Mouse (Mus musculus) heart, embryonic 16.5 days (tissue): ENCODE data around the gene Gm9774. TPM values are rescaled to one million over a fixed set of nuclear protein-coding genes. Genes with fewer than 3 reads are reported as not detected.

ENCODE experiments used
- ATAC-seq: fragments of 200-750 bp; cut with Nextera tagmentation; replicated peaks from 2 replicates; pipeline ENCODE4 v1.8.0; 2017; ENCODE audit warnings: moderate number of reproducible peaks; ENCODE audit not compliant: insufficient read depth, low FRiP score; ENCODE audit errors: extremely low read depth
- H3K27ac ChIP-seq: fragments of 300-500 bp; sonication (generic); 2 replicates; pipeline ENCODE4 v1.5.1; 2014; ENCODE audit warnings: mild to moderate bottlenecking, low read length, control low read depth, moderate library complexity
- H3K27me3 ChIP-seq: fragments of 300-500 bp; sonication (generic); 2 replicates; pipeline ENCODE4 v1.6.1; 2014; ENCODE audit warnings: low read length, mixed read lengths; ENCODE audit not compliant: control insufficient read depth, insufficient read depth
- H3K36me3 ChIP-seq: fragments of 300-500 bp; sonication (generic); 2 replicates; pipeline ENCODE4 v1.6.1; 2014; ENCODE audit not compliant: control insufficient read depth, insufficient read depth
- H3K4me1 ChIP-seq: fragments of 300-500 bp; sonication (generic); 2 replicates; pipeline ENCODE4 v1.6.1; 2014; ENCODE audit warnings: low read length, mixed read lengths; ENCODE audit not compliant: control insufficient read depth, insufficient read depth
- H3K4me2 ChIP-seq: fragments of 300-500 bp; sonication (generic); 2 replicates; pipeline ENCODE4 v1.6.1; 2014; ENCODE audit warnings: low read depth, mild to moderate bottlenecking, control low read depth, low read length
- H3K4me3 ChIP-seq: fragments of 300-500 bp; sonication (generic); 2 replicates; pipeline ENCODE4 v1.5.1; 2014; ENCODE audit warnings: mild to moderate bottlenecking, control low read depth, low read length
- H3K9ac ChIP-seq: fragments of 300-500 bp; sonication (generic); 2 replicates; pipeline ENCODE4 v1.6.1; 2014; ENCODE audit warnings: low read length, control low read depth
- H3K9me3 ChIP-seq: fragments of 300-500 bp; sonication (generic); replicated peaks from 2 replicates; pipeline ENCODE4 v1.6.1; 2016; ENCODE audit warnings: low read length; ENCODE audit not compliant: control insufficient read depth
- WGBS: fragments of 180-500 bp; shearing (Covaris S2); extraction: QIAGEN DNeasy Blood & Tissue Kit; methylation state at CpG from one replicate; pipeline ENCODE4 v1.1.7; 2014; 5-methylcytosine and 5-hydroxymethylcytosine counted together
- polyA plus RNA-seq: library from polyadenylated mRNA; unstranded; fragments of >200 nt; fragmentation: Nextera tagmentation; extraction: Ambion mirVana; gene quantifications from 2 replicates; pipeline ENCODE4 v1.2.1, GENCODE M21; 2015

The Gm9774 gene
- polyA plus RNA-seq = 3.8 and 18.9 TPM in 2 replicates

GRCm38 (mm10) chr3:92429323-92429722, at the start of gene Gm9774:
Gene Gm9774 (minus strand): TSS chr3:92429423.
- H3K4me3 ChIP-seq = no peak within 1 kb of the TSS
- no peaks in the 10 kb centered on the region for H3K9me3 ChIP-seq
- H3K4me1 ChIP-seq = no peaks in the 10 kb centered on the region
- H3K4me2 ChIP-seq = no peak within 1 kb of the TSS
- ATAC-seq = no peak
- 82% methylated on average over 6 of the region's 6 CpGs for WGBS
- H3K36me3 ChIP-seq = no peaks in the 10 kb centered on the region
- H3K27ac ChIP-seq = no peak within 1 kb of the TSS
- H3K9ac ChIP-seq = no peak within 1 kb of the TSS
- no peaks in the 10 kb centered on the region for H3K27me3 ChIP-seq

GRCm38 (mm10) chr3:92470111-92470510, 40.9 kb upstream of the Gm9774 start:
- no peaks in the 10 kb centered on the region for H3K4me1 ChIP-seq
- no peak overlapping the region for H3K4me2 ChIP-seq
- 75% methylated on average over 2 of the region's 2 CpGs for WGBS
- H3K4me3 ChIP-seq = no peak overlapping the region
- no peaks in the 10 kb centered on the region for H3K27me3 ChIP-seq
- no peak overlapping the region for H3K9ac ChIP-seq
- H3K27ac ChIP-seq = no peak overlapping the region
- no peak for ATAC-seq
- no peaks in the 10 kb centered on the region for H3K36me3 ChIP-seq
- H3K9me3 ChIP-seq = no peaks in the 10 kb centered on the region

- Histone ChIP-seq H3K36me3 (no peaks in the 10 kb centered on the region), H3K9me3 (no peaks in the 10 kb centered on the region), H3K27ac (no peak overlapping the region), H3K27me3 (no peaks in the 10 kb centered on the region), H3K4me3 (no peak overlapping the region), H3K4me2 (no peak overlapping the region), H3K9ac (no peak overlapping the region), H3K4me1 (no peaks in the 10 kb centered on the region)
- ATAC-seq = no peak
Observed at GRCm38 (mm10) chr3:92467424-92467823, 38.2 kb upstream of the Gm9774 start.

- H3K27me3 ChIP-seq = no peaks in the 10 kb centered on the region
- WGBS = 56% methylated on average over 1 of the region's 1 CpGs
- no peak overlapping the region for H3K27ac ChIP-seq
- ATAC-seq = no peak
- no peak overlapping the region for H3K9ac ChIP-seq
- H3K4me1 ChIP-seq = no peaks in the 10 kb centered on the region
- H3K4me2 ChIP-seq = no peak overlapping the region
- H3K9me3 ChIP-seq = no peaks in the 10 kb centered on the region
- H3K36me3 ChIP-seq = no peaks in the 10 kb centered on the region
- no peak overlapping the region for H3K4me3 ChIP-seq
Observed at GRCm38 (mm10) chr3:92466576-92466975, 37.4 kb upstream of the Gm9774 start.

- Histone ChIP-seq H3K27ac (no peak within 1 kb of the TSS), H3K9me3 (no peaks in the 10 kb centered on the region), H3K4me3 (no peak within 1 kb of the TSS), H3K9ac (no peak within 1 kb of the TSS), H3K4me1 (no peaks in the 10 kb centered on the region), H3K27me3 (no peaks in the 10 kb centered on the region), H3K36me3 (no peaks in the 10 kb centered on the region), H3K4me2 (no peak within 1 kb of the TSS)
- WGBS = 58% methylated on average over 2 of the region's 2 CpGs
- ATAC-seq = no peak
Observed at GRCm38 (mm10) chr3:92458620-92459019, 29.4 kb upstream of the Gm9774 start, which contains the start of gene Sprr3. Gene Sprr3 (minus strand): TSS chr3:92458720.

GRCm38 (mm10) chr3:92455151-92455550, 25.9 kb upstream of the Gm9774 start:
- Histone ChIP-seq H3K27ac (no peak overlapping the region), H3K4me1 (no peaks in the 10 kb centered on the region), H3K4me2 (no peak overlapping the region), H3K27me3 (no peaks in the 10 kb centered on the region), H3K9ac (no peak overlapping the region), H3K36me3 (no peaks in the 10 kb centered on the region), H3K9me3 (no peaks in the 10 kb centered on the region), H3K4me3 (no peak overlapping the region)
- ATAC-seq = no peak
- WGBS = 56% methylated on average over 5 of the region's 5 CpGs

- WGBS = 78% methylated on average over 3 of the region's 3 CpGs
- Histone ChIP-seq H3K4me1 (no peaks in the 10 kb centered on the region), H3K4me3 (no peak overlapping the region), H3K36me3 (no peaks in the 10 kb centered on the region), H3K9me3 (no peaks in the 10 kb centered on the region), H3K27ac (no peak overlapping the region), H3K27me3 (no peaks in the 10 kb centered on the region), H3K9ac (no peak overlapping the region), H3K4me2 (no peak overlapping the region)
- ATAC-seq = no peak
Observed at GRCm38 (mm10) chr3:92440177-92440576, 11.0 kb upstream of the Gm9774 start.

GRCm38 (mm10) chr3:92438689-92439088, 9.5 kb upstream of the Gm9774 start, which contains the start of gene Sprr1b:
Gene Sprr1b (minus strand): TSS chr3:92438789.
- Histone ChIP-seq H3K9me3 (no peaks in the 10 kb centered on the region), H3K4me2 (no peak within 1 kb of the TSS), H3K27me3 (no peaks in the 10 kb centered on the region), H3K9ac (no peak within 1 kb of the TSS), H3K4me1 (no peaks in the 10 kb centered on the region), H3K27ac (no peak within 1 kb of the TSS), H3K4me3 (no peak within 1 kb of the TSS), H3K36me3 (no peaks in the 10 kb centered on the region)
- WGBS = 88% methylated on average over 3 of the region's 3 CpGs
- ATAC-seq = no peak

- H3K4me2 ChIP-seq = no peak within 1 kb of the TSS
- no peaks in the 10 kb centered on the region for H3K4me1 ChIP-seq
- H3K36me3 ChIP-seq = no peaks in the 10 kb centered on the region
- no peak for ATAC-seq
- 85% methylated on average over 2 of the region's 2 CpGs for WGBS
- no peak within 1 kb of the TSS for H3K4me3 ChIP-seq
- H3K9ac ChIP-seq = no peak within 1 kb of the TSS
- H3K9me3 ChIP-seq = no peaks in the 10 kb centered on the region
- H3K27me3 ChIP-seq = no peaks in the 10 kb centered on the region
- H3K27ac ChIP-seq = no peak within 1 kb of the TSS
Observed at GRCm38 (mm10) chr3:92432282-92432681, 3.1 kb upstream of the Gm9774 start, which contains the start of gene Sprr2k. Gene Sprr2k (plus strand): TSS chr3:92432582.
